Mouse (Mus musculus) liver, embryonic 13.5 days (tissue): ENCODE measurements around the gene Cnnm1. TPM values are rescaled to one million over a fixed set of nuclear protein-coding genes. Genes with fewer than 3 reads are reported as not detected.
A peak's percentile ranks its signal among the peaks of the same experiment; 100 is the strongest.

Source experiments
- ATAC-seq: fragments of 200-750 bp; cut with Nextera tagmentation; 2 replicates; pipeline ENCODE4 v1.8.0; 2017; ENCODE audit warnings: low read depth, mild to moderate bottlenecking, moderate number of reproducible peaks, moderate library complexity
- DNase-seq: peaks from one replicate; pipeline ENCODE4 v3.0.0; 2022
- H3K27ac ChIP-seq: fragments of 300-500 bp; sonication (generic); 2 replicates; pipeline ENCODE4 v1.5.1; 2015; ENCODE audit warnings: moderate library complexity, mild to moderate bottlenecking, inconsistent platforms
- H3K27me3 ChIP-seq: fragments of 300-500 bp; sonication (generic); 2 replicates; pipeline ENCODE4 v1.6.1; 2015; ENCODE audit warnings: mild to moderate bottlenecking, inconsistent platforms
- H3K36me3 ChIP-seq: fragments of 300-500 bp; sonication (generic); 2 replicates; pipeline ENCODE4 v1.6.1; 2015; ENCODE audit warnings: mild to moderate bottlenecking, inconsistent platforms
- H3K4me1 ChIP-seq: fragments of 300-500 bp; sonication (generic); replicated peaks from 2 replicates; pipeline ENCODE4 v1.6.1; 2015; ENCODE audit warnings: inconsistent platforms
- H3K4me2 ChIP-seq: fragments of 300-500 bp; sonication (generic); 2 replicates; pipeline ENCODE4 v1.6.1; 2015; ENCODE audit warnings: inconsistent platforms, mild to moderate bottlenecking, moderate library complexity
- H3K4me3 ChIP-seq: fragments of 300-500 bp; sonication (generic); replicated peaks from 2 replicates; pipeline ENCODE4 v1.5.1; 2015; ENCODE audit warnings: mild to moderate bottlenecking, inconsistent platforms
- H3K9ac ChIP-seq: fragments of 300-500 bp; sonication (generic); 2 replicates; pipeline ENCODE4 v1.6.1; 2015; ENCODE audit warnings: mild to moderate bottlenecking, inconsistent platforms
- H3K9me3 ChIP-seq: fragments of 300-500 bp; sonication (generic); replicated peaks from 2 replicates; pipeline ENCODE4 v1.6.1; 2016; ENCODE audit warnings: inconsistent platforms
- WGBS: fragments of 180-500 bp; shearing (Covaris S2); methylation state at CpG from one replicate; pipeline ENCODE4 v1.1.7; 2015; ENCODE audit not compliant: insufficient replicate concordance; 5-methylcytosine and 5-hydroxymethylcytosine counted together
- polyA plus RNA-seq: library from polyadenylated mRNA; unstranded; fragments of >200 nt; fragmentation: Nextera tagmentation; extraction: Ambion mirVana; gene quantifications from 2 replicates; pipeline ENCODE4 v1.2.1, GENCODE M21; 2015

Gene Cnnm1
- polyA plus RNA-seq, 1 experiment from 2014 or later, result 0.37 TPM

GRCm38 (mm10) chr19:43523551-43523950 lies 83.3 kb downstream of the Cnnm1 start:
- peaks cover 55% of the 10 kb centered on the region for H3K4me1 ChIP-seq
- H3K4me3 ChIP-seq, result peak overlapping the region; percentile 76
- H3K9me3 ChIP-seq, result no peaks in the 10 kb centered on the region
- peak overlapping the region; percentile 94 for H3K4me2 ChIP-seq
- no peaks in the 10 kb centered on the region; the same call in 1 of the 2 replicates for H3K27me3 ChIP-seq
- H3K9ac ChIP-seq, result peak overlapping the region; percentile 78
- DNase-seq, result peak; percentile 8
- ATAC-seq, result no peak
- no peaks in the 10 kb centered on the region for H3K36me3 ChIP-seq
- WGBS, result 7% methylated on average over 12 of the region's 12 CpGs
- H3K27ac ChIP-seq, result peak overlapping the region; percentile 63; the same call in 1 of the 2 replicates

- Histone ChIP-seq H3K27me3 (no peaks in the 10 kb centered on the region; the same call in 1 of the 2 replicates), H3K27ac (peak within 1 kb of the TSS; percentile 63), H3K9ac (peak within 1 kb of the TSS; percentile 81), H3K4me2 (peak within 1 kb of the TSS; percentile 94), H3K36me3 (no peaks in the 10 kb centered on the region), H3K9me3 (no peaks in the 10 kb centered on the region), H3K4me3 (peak within 1 kb of the TSS; percentile 76), H3K4me1 (peaks cover 52% of the 10 kb centered on the region)
- WGBS, result under 1% methylated on average over 58 of the region's 58 CpGs
- DNase-seq (peak; percentile 92), ATAC-seq (peak; percentile 98)
These were observed 84.2 kb downstream of the Cnnm1 start, which contains the start of gene Got1 for GRCm38 (mm10) chr19:43524187-43525103. Gene Got1, minus strand, starts transcription at chr19:43524605.

- Histone ChIP-seq H3K27ac (peak overlapping the region; percentile 58), H3K9me3 (no peaks in the 10 kb centered on the region), H3K4me3 (peak overlapping the region; percentile 76), H3K27me3 (no peaks in the 10 kb centered on the region; the same call in 1 of the 2 replicates), H3K4me1 (peaks cover 49% of the 10 kb centered on the region), H3K36me3 (no peaks in the 10 kb centered on the region), H3K4me2 (peak overlapping the region; percentile 94), H3K9ac (peak overlapping the region; percentile 81)
- DNase-seq, result no peak
- whole genome bisulfite sequencing, result 13% methylated on average over 10 of the region's 10 CpGs
- no peak for ATAC-seq
These were observed 84.9 kb downstream of the Cnnm1 start for GRCm38 (mm10) chr19:43525104-43525482.

GRCm38 (mm10) chr19:43525566-43525965 lies 85.3 kb downstream of the Cnnm1 start:
- H3K9ac ChIP-seq, result peak overlapping the region; percentile 81

GRCm38 (mm10) chr19:43526025-43526424 lies 85.8 kb downstream of the Cnnm1 start:
- H3K36me3 ChIP-seq, result no peaks in the 10 kb centered on the region
- H3K4me1 ChIP-seq, result peaks cover 41% of the 10 kb centered on the region
- H3K9me3 ChIP-seq, result no peaks in the 10 kb centered on the region
- DNase-seq (no peak), ATAC-seq (no peak)
- 0 out of 2 replicates have a peak overlapping the region, but pooled peaks have one; percentile 94 for H3K4me2 ChIP-seq
- WGBS, result 79% methylated on average over 9 of the region's 9 CpGs
- no peaks in the 10 kb centered on the region; the same call in 1 of the 2 replicates for H3K27me3 ChIP-seq
- H3K27ac ChIP-seq, result no peak overlapping the region
- no peak overlapping the region for H3K9ac ChIP-seq
- H3K4me3 ChIP-seq, result no peak overlapping the region

More at GRCm38 (mm10) chr19:43525566-43525965, 85.3 kb downstream of the Cnnm1 start:
- Histone ChIP-seq H3K36me3 (no peaks in the 10 kb centered on the region), H3K4me3 (peak overlapping the region; percentile 76), H3K27me3 (no peaks in the 10 kb centered on the region; the same call in 1 of the 2 replicates), H3K9me3 (no peaks in the 10 kb centered on the region), H3K4me2 (peak overlapping the region; percentile 94), H3K27ac (no peak overlapping the region), H3K4me1 (peaks cover 46% of the 10 kb centered on the region)
- DNase-seq, result no peak
- ATAC-seq, result no peak
- WGBS, result 83% methylated on average over 7 of the region's 7 CpGs

- Histone ChIP-seq H3K27ac (no peak overlapping the region), H3K36me3 (no peaks in the 10 kb centered on the region), H3K4me1 (peaks cover 30% of the 10 kb centered on the region), H3K9ac (no peak overlapping the region), H3K27me3 (peaks cover 3% of the 10 kb centered on the region; the same call in 1 of the 2 replicates), H3K4me2 (no peak overlapping the region), H3K4me3 (no peak overlapping the region), H3K9me3 (no peaks in the 10 kb centered on the region)
- WGBS, result 15% methylated on average over 11 of the region's 11 CpGs
- DNase-seq (no peak), ATAC-seq (no peak)
These were observed 86.9 kb downstream of the Cnnm1 start for GRCm38 (mm10) chr19:43527131-43527530.

GRCm38 (mm10) chr19:43528056-43528587 lies 87.9 kb downstream of the Cnnm1 start:
- ATAC-seq, result no peak
- 78% methylated on average over 8 of the region's 8 CpGs for WGBS
- Histone ChIP-seq H3K4me3 (no peak overlapping the region), H3K27me3 (peaks cover 3% of the 10 kb centered on the region; the same call in 1 of the 2 replicates), H3K9ac (no peak overlapping the region), H3K27ac (no peak overlapping the region), H3K9me3 (no peaks in the 10 kb centered on the region), H3K36me3 (no peaks in the 10 kb centered on the region), H3K4me2 (no peak overlapping the region), H3K4me1 (peaks cover 20% of the 10 kb centered on the region)
- DNase-seq, result no peak

GRCm38 (mm10) chr19:43530197-43530770 lies 90.0 kb downstream of the Cnnm1 start:
- no peak overlapping the region for H3K4me3 ChIP-seq
- DNase-seq (peak; percentile 55), ATAC-seq (peak; percentile 84)
- H3K4me1 ChIP-seq, result peaks cover 4% of the 10 kb centered on the region
- H3K27me3 ChIP-seq, result peaks cover 3% of the 10 kb centered on the region; the same call in 1 of the 2 replicates
- no peak overlapping the region for H3K27ac ChIP-seq
- H3K4me2 ChIP-seq, result peak overlapping the region; percentile 53
- WGBS, result 1% methylated on average over 13 of the region's 13 CpGs
- no peak overlapping the region for H3K9ac ChIP-seq
- no peaks in the 10 kb centered on the region for H3K9me3 ChIP-seq
- H3K36me3 ChIP-seq, result no peaks in the 10 kb centered on the region

- WGBS, result 42% methylated on average over 12 of the region's 12 CpGs
- Histone ChIP-seq H3K4me3 (no peak overlapping the region), H3K9me3 (no peaks in the 10 kb centered on the region), H3K27me3 (peaks cover 3% of the 10 kb centered on the region; the same call in 1 of the 2 replicates), H3K4me1 (no peaks in the 10 kb centered on the region; the same call in 1 of the 2 replicates), H3K4me2 (no peak overlapping the region), H3K36me3 (no peaks in the 10 kb centered on the region), H3K9ac (no peak overlapping the region), H3K27ac (no peak overlapping the region)
- ATAC-seq, result no peak
- DNase-seq, result no peak
These were observed 90.7 kb downstream of the Cnnm1 start for GRCm38 (mm10) chr19:43530921-43531320.

GRCm38 (mm10) chr19:43535372-43535771 lies 95.1 kb downstream of the Cnnm1 start:
- H3K27ac ChIP-seq, result no peak overlapping the region
- DNase-seq (no peak), ATAC-seq (no peak)
- H3K4me1 ChIP-seq, result no peaks in the 10 kb centered on the region; the same call in 1 of the 2 replicates
- H3K4me2 ChIP-seq, result no peak overlapping the region
- H3K9me3 ChIP-seq, result no peaks in the 10 kb centered on the region
- H3K4me3 ChIP-seq, result no peak overlapping the region
- peaks cover 3% of the 10 kb centered on the region; the same call in 1 of the 2 replicates for H3K27me3 ChIP-seq
- no peaks in the 10 kb centered on the region for H3K36me3 ChIP-seq
- 74% methylated on average over 3 of the region's 3 CpGs for WGBS
- no peak overlapping the region for H3K9ac ChIP-seq
